Mouse (Mus musculus): Measurements from ENCODE around the gene Lhfpl3.

DNA sequence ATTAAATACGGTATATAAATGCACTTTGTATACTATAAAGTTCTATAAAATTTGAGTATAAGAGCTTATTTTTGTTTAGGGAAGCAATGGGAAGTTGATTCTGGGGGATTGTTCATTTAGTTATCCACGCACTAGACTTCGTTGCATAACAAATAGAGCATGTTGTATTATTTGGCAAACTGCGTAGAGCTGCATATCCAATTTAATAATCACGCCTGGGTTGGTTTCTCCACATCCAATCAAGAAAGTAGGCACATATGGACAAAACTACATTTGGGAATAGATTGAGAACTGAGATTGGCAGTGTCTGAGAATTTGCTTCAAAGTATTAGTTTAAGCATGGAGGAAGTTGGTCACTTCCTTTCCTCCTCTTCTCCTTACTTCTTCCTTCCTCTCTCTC, 123.2 kb downstream of the Lhfpl3 start:
- no peak for TF ChIP-seq CTCF (IDR thresholded peaks at IDR 0.05; ENCODE audit: borderline replicate concordance, insufficient read depth, low read length)
- no peak for TF ChIP-seq POLR2A (IDR thresholded peaks at IDR 0.05; ENCODE audit: low read depth, low read length)

Measured in embryonic fibroblast, embryonic 13.5 days (primary cell).